Mouse (Mus musculus): ENCODE measurements around the gene March2.
"Not testable (repeated sequence)": the region's sequence is repeated elsewhere in the genome, so short reads cannot be mapped to it uniquely, and the experiment has no call there.

- not testable (repeated sequence) for TF ChIP-seq POLR2A (IDR thresholded peaks at IDR 0.05; ENCODE audit: low read depth, low read length); CTCF (IDR thresholded peaks at IDR 0.05; ENCODE audit: extremely low read depth, insufficient read depth, insufficient read length, insufficient replicate concordance)
Observed at GRCm38 (mm10) chr17:33732556-33733083, 14.2 kb upstream of the March2 start.

All from spleen, adult 2 months (tissue).